Mouse (Mus musculus): Measurements from ENCODE around the gene Cmip. TPM values are rescaled to one million over a fixed set of nuclear protein-coding genes. Genes with fewer than 3 reads are reported as not detected.
"Not testable (repeated sequence)": the region's sequence is repeated elsewhere in the genome, so short reads cannot be mapped to it uniquely, and the experiment has no call there.

The Cmip gene
- total RNA-seq, 2 experiments from 2014 or later, result 11.8 to 30.7 TPM

GRCm38 (mm10) chr8:117401880-117402279 lies 145.0 kb downstream of the Cmip start:
- no peak for ATAC-seq (replicated peaks; ENCODE audit: poor library complexity, severe bottlenecking)

- ATAC-seq (replicated peaks; ENCODE audit: poor library complexity, severe bottlenecking), result no peak
Measured at GRCm38 (mm10) chr8:117402911-117403704, 146.2 kb downstream of the Cmip start.

GRCm38 (mm10) chr8:117403705-117404476 lies 147.0 kb downstream of the Cmip start:
- ATAC-seq (replicated peaks; ENCODE audit: poor library complexity, severe bottlenecking), result no peak

- no peak for ATAC-seq (replicated peaks; ENCODE audit: poor library complexity, severe bottlenecking)
Measured at GRCm38 (mm10) chr8:117406081-117406480, 149.2 kb downstream of the Cmip start.

GRCm38 (mm10) chr8:117408634-117409033 lies 151.8 kb downstream of the Cmip start:
- ATAC-seq (replicated peaks; ENCODE audit: poor library complexity, severe bottlenecking), result no peak

- ATAC-seq (replicated peaks; ENCODE audit: poor library complexity, severe bottlenecking), result no peak
Measured at GRCm38 (mm10) chr8:117409056-117409455, 152.2 kb downstream of the Cmip start.

GRCm38 (mm10) chr8:117410391-117410790 lies 153.5 kb downstream of the Cmip start:
- ATAC-seq (replicated peaks; ENCODE audit: poor library complexity, severe bottlenecking), result no peak

GRCm38 (mm10) chr8:117410901-117411300 lies 154.0 kb downstream of the Cmip start:
- no peak for ATAC-seq (replicated peaks; ENCODE audit: poor library complexity, severe bottlenecking)

GRCm38 (mm10) chr8:117412232-117412631 lies 155.4 kb downstream of the Cmip start:
- no peak for ATAC-seq (replicated peaks; ENCODE audit: poor library complexity, severe bottlenecking)

GRCm38 (mm10) chr8:117417830-117418229 lies 161.0 kb downstream of the Cmip start:
- ATAC-seq (replicated peaks; ENCODE audit: poor library complexity, severe bottlenecking), result no peak

GRCm38 (mm10) chr8:117420841-117421534 lies 164.1 kb downstream of the Cmip start:
- no peak for ATAC-seq (replicated peaks; ENCODE audit: poor library complexity, severe bottlenecking)

GRCm38 (mm10) chr8:117421838-117422237 lies 165.0 kb downstream of the Cmip start:
- no peak for ATAC-seq (replicated peaks; ENCODE audit: poor library complexity, severe bottlenecking)

GRCm38 (mm10) chr8:117422343-117422742 lies 165.5 kb downstream of the Cmip start:
- ATAC-seq (replicated peaks; ENCODE audit: poor library complexity, severe bottlenecking), result no peak

- no peak for ATAC-seq (replicated peaks; ENCODE audit: poor library complexity, severe bottlenecking)
Measured at GRCm38 (mm10) chr8:117423029-117423428, 166.2 kb downstream of the Cmip start.

GRCm38 (mm10) chr8:117427816-117428215 lies 171.0 kb downstream of the Cmip start:
- ATAC-seq (replicated peaks; ENCODE audit: poor library complexity, severe bottlenecking), result not testable (repeated sequence)

- ATAC-seq (replicated peaks; ENCODE audit: poor library complexity, severe bottlenecking), result peak; percentile 63
Measured at GRCm38 (mm10) chr8:117428524-117429162, 171.8 kb downstream of the Cmip start.

GRCm38 (mm10) chr8:117430624-117431023 lies 173.8 kb downstream of the Cmip start:
- no peak for ATAC-seq (replicated peaks; ENCODE audit: poor library complexity, severe bottlenecking)

GRCm38 (mm10) chr8:117431554-117431953 lies 174.7 kb downstream of the Cmip start:
- ATAC-seq (replicated peaks; ENCODE audit: poor library complexity, severe bottlenecking), result no peak

- ATAC-seq (replicated peaks; ENCODE audit: poor library complexity, severe bottlenecking), result no peak
Measured at GRCm38 (mm10) chr8:117432111-117432510, 175.2 kb downstream of the Cmip start.

- no peak for ATAC-seq (replicated peaks; ENCODE audit: poor library complexity, severe bottlenecking)
Measured at GRCm38 (mm10) chr8:117433968-117434367, 177.1 kb downstream of the Cmip start.

Measured in granulocyte monocyte progenitor cell, adult 5-6 weeks (primary cell).